Mouse (Mus musculus): ENCODE measurements around the gene Pik3c2b. TPM values are rescaled to one million over a fixed set of nuclear protein-coding genes. Genes with fewer than 3 reads are reported as not detected.
A peak's percentile ranks its signal among the peaks of the same experiment; 100 is the strongest.

Gene Pik3c2b
- polyA plus RNA-seq, 1 experiment from 2014 or later = 8.3 TPM

DNA sequence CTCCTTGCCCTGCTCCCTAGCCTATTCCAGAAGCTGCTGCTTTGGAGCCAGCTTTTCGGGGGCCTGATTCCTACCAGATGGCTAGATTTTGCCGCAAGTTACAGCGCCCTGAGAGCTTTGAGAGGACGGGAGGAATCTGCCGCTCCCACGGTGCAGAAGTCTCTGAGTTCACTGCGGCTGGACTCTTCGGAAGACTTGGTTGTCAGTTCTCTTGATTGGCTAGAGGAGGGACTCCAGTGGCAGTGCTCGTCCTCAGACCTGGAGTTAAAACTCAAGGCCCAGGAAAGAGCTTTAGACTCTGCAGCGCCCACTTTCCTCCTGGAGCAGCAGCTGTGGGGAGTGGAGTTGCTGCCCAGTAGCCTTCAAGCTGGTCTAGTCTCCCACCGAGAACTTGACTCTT lies 86.5 kb downstream of the Pik3c2b start:
- H3K4me2 ChIP-seq = peak overlapping the region; percentile 91
- H3K27me3 ChIP-seq (replicated peaks) = no peaks in the 10 kb centered on the region
- H3K4me1 ChIP-seq = peaks cover 15% of the 10 kb centered on the region
- under 1% methylated on average over 11 of the region's 11 CpGs for WGBS
- H3K9me3 ChIP-seq = no peaks in the 10 kb centered on the region
- no peak for ATAC-seq (ENCODE audit: insufficient read depth, low FRiP score, low read depth)
- H3K36me3 ChIP-seq = peaks cover 8% of the 10 kb centered on the region
- peak overlapping the region; percentile 97 for H3K27ac ChIP-seq
- peak overlapping the region; percentile 89 for H3K9ac ChIP-seq
- H3K4me3 ChIP-seq (replicated peaks) = peak overlapping the region; percentile 84

DNA sequence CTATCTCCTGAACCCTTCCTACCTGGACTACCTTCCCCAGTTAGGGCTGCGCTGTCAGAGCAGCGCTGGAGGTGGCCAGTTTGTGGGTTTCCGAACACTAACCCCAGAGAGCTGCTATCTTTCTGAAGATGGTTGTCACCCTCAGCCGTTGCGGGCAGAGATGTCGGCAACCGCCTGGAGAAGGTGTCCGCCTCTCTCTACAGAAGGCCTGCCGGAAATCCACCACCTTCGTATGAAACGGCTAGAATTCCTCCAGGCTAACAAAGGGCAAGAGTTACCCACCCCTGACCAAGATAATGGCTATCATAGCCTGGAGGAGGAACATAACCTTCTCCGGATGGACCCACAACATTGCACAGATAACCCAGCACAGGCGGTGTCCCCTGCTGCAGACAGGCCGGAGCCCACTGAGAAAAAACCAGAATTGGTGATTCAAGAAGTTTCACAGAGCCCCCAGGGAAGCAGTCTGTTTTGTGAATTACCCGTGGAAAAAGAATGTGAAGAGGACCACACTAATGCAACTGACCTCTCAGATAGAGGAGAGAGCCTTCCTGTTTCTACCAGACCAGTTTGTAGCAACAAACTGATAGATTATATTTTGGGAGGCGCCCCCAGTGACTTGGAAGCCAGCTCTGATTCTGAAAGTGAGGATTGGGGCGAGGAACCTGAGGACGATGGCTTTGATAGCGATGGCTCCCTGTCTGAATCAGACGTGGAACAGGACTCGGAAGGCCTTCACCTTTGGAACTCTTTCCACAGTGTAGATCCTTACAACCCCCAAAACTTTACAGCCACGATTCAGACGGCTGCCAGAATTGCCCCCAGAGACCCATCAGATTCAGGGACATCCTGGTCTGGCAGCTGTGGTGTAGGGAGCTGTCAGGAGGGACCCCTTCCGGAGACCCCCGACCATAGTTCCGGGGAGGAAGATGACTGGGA lies 87.2 kb downstream of the Pik3c2b start:
- Histone ChIP-seq H3K9ac (peak overlapping the region; percentile 89), H3K27me3 (replicated peaks) (no peaks in the 10 kb centered on the region), H3K4me3 (replicated peaks) (peak overlapping the region; percentile 84), H3K9me3 (no peaks in the 10 kb centered on the region), H3K27ac (peak overlapping the region; percentile 97; the same call in 1 of the 2 replicates), H3K36me3 (peaks cover 15% of the 10 kb centered on the region), H3K4me2 (peak overlapping the region; percentile 91), H3K4me1 (peaks cover 15% of the 10 kb centered on the region)
- WGBS = 7% methylated on average over 26 of the region's 26 CpGs
- ATAC-seq (ENCODE audit: insufficient read depth, low FRiP score, low read depth) = no peak

DNA sequence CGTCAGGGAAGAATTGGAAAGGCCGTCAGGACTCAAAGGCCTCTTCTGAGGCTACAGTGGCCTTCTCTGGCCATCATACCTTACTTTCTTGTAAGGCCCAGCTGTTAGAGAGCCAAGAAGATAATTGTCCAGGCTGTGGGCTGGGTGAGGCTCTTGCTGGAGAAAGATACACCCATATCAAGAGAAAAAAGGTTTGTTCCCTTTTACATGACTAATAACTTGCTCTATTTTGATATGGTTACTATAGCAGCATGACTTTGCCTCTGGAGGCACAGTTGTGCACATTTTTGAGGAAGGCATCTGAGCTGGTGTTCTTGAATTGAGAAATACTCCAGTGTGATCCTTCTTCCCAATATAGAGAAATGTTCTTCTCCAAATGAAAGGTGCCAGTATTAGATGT lies 88.0 kb downstream of the Pik3c2b start:
- peaks cover 15% of the 10 kb centered on the region for H3K4me1 ChIP-seq
- peak overlapping the region; percentile 46; the same call in 1 of the 2 replicates for H3K27ac ChIP-seq
- H3K36me3 ChIP-seq = peaks cover 21% of the 10 kb centered on the region
- H3K9me3 ChIP-seq = no peaks in the 10 kb centered on the region
- H3K4me3 ChIP-seq (replicated peaks) = peak overlapping the region; percentile 84
- ATAC-seq (ENCODE audit: insufficient read depth, low FRiP score, low read depth) = no peak
- peak overlapping the region; percentile 91 for H3K4me2 ChIP-seq
- 6% methylated on average over 2 of the region's 2 CpGs for WGBS
- peak overlapping the region; percentile 89; the same call in 1 of the 2 replicates for H3K9ac ChIP-seq
- no peaks in the 10 kb centered on the region for H3K27me3 ChIP-seq (replicated peaks)

DNA sequence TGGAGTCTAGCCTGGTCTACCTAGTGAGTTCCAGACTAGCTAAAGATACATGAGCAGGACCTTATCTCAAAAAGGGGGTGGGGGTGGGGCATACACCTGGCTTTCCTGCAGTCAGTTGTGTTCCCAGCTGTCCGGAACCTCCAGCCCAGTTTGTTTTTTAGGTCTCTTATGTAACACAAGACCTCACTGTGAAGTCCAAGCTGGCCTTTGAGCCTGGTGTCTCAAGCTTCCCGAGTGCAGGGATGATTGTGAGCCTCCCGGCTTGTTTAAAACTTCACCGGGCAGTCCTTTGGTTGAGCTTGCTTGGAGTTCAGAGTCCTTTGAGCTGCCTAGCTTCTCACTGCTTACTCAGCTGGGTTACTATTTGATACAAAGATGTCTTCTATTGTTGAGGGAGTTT lies 88.6 kb downstream of the Pik3c2b start:
- WGBS = 3% methylated on average over 4 of the region's 4 CpGs
- Histone ChIP-seq H3K36me3 (peaks cover 24% of the 10 kb centered on the region), H3K27me3 (replicated peaks) (no peaks in the 10 kb centered on the region), H3K9ac (peak overlapping the region; percentile 38; the same call in 1 of the 2 replicates), H3K4me3 (replicated peaks) (peak overlapping the region; percentile 84), H3K27ac (no peak overlapping the region), H3K9me3 (no peaks in the 10 kb centered on the region), H3K4me2 (peak overlapping the region; percentile 91), H3K4me1 (peaks cover 15% of the 10 kb centered on the region)
- ATAC-seq (ENCODE audit: insufficient read depth, low FRiP score, low read depth) = no peak

DNA sequence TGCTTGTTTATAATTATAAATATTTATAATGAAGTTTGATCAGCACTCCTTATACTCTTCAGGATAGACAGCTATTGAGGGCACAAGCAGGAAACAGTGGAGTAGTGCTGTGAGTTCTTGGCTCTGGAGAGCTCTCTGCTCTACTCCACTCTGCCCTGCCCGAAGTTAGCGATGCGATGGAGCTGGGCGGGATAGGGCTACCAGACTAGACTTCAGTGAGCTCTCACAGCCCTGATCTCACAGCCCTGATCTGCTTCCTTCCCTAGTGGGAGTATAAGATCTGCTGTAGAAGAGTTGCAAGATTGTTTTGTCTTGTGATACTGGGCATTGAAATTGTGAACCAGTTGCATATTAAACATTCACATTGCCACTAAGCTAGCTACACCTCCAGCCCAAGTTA lies 89.4 kb downstream of the Pik3c2b start:
- H3K9ac ChIP-seq = no peak overlapping the region
- peaks cover 10% of the 10 kb centered on the region for H3K4me1 ChIP-seq
- no peaks in the 10 kb centered on the region for H3K27me3 ChIP-seq (replicated peaks)
- peaks cover 28% of the 10 kb centered on the region for H3K36me3 ChIP-seq
- WGBS = 23% methylated on average over 4 of the region's 4 CpGs
- ATAC-seq (ENCODE audit: insufficient read depth, low FRiP score, low read depth) = no peak
- H3K4me2 ChIP-seq = peak overlapping the region; percentile 91
- peak overlapping the region; percentile 18; the same call in 1 of the 2 replicates for H3K27ac ChIP-seq
- peak overlapping the region; percentile 84 for H3K4me3 ChIP-seq (replicated peaks)
- H3K9me3 ChIP-seq = no peaks in the 10 kb centered on the region

DNA sequence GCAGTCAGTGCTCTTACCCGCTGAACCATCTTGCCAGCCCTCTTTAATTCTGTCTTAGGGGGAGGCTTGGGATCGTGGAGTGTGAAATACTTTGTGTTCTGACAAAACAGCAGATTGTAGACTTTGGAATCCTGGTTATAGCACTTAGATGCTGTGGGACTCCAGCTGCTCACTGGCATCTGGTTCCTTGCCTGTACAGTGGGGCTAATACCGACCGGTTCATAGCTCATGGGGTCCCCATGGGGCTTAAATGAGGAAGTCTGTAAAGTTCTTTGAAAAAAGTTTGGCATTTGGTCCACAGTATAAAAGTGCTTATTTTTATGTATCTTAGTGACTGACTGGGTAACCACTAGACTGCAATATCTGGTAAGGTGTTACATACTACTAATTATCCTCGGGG lies 90.3 kb downstream of the Pik3c2b start:
- H3K27ac ChIP-seq = no peak overlapping the region
- no peak for ATAC-seq (ENCODE audit: insufficient read depth, low FRiP score, low read depth)
- peaks cover 8% of the 10 kb centered on the region for H3K4me1 ChIP-seq
- H3K27me3 ChIP-seq (replicated peaks) = no peaks in the 10 kb centered on the region
- H3K4me2 ChIP-seq = peak overlapping the region; percentile 91
- H3K9me3 ChIP-seq = no peaks in the 10 kb centered on the region
- WGBS = 50% methylated on average over 5 of the region's 5 CpGs
- H3K4me3 ChIP-seq (replicated peaks) = peak overlapping the region; percentile 26
- peaks cover 38% of the 10 kb centered on the region for H3K36me3 ChIP-seq
- no peak overlapping the region for H3K9ac ChIP-seq

DNA sequence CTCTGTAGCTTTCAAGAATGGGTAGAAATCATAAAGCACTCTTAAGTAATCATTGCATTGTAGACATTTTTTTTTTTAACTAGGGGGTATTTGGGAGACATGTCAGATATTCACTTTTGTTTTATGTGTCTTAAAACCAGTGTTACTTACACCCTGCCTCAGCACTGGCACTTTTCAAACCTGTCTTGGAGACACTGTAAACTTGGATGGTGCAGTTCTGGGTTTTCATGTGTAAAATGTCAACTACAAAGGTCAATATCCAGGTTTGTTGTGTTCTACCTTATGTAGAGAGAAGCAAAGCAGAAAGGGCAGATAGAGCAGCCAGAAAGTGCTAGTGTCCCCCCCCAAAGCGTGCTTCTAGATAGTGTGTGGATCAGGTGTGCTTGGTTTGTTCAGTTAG lies 92.9 kb downstream of the Pik3c2b start:
- 85% methylated on average over 1 of the region's 1 CpGs for WGBS
- Histone ChIP-seq H3K9ac (no peak overlapping the region), H3K27me3 (replicated peaks) (no peaks in the 10 kb centered on the region), H3K36me3 (peaks cover 48% of the 10 kb centered on the region), H3K9me3 (no peaks in the 10 kb centered on the region), H3K4me3 (replicated peaks) (no peak overlapping the region), H3K4me1 (peaks cover 8% of the 10 kb centered on the region), H3K4me2 (no peak overlapping the region), H3K27ac (no peak overlapping the region)
- ATAC-seq (ENCODE audit: insufficient read depth, low FRiP score, low read depth) = no peak

DNA sequence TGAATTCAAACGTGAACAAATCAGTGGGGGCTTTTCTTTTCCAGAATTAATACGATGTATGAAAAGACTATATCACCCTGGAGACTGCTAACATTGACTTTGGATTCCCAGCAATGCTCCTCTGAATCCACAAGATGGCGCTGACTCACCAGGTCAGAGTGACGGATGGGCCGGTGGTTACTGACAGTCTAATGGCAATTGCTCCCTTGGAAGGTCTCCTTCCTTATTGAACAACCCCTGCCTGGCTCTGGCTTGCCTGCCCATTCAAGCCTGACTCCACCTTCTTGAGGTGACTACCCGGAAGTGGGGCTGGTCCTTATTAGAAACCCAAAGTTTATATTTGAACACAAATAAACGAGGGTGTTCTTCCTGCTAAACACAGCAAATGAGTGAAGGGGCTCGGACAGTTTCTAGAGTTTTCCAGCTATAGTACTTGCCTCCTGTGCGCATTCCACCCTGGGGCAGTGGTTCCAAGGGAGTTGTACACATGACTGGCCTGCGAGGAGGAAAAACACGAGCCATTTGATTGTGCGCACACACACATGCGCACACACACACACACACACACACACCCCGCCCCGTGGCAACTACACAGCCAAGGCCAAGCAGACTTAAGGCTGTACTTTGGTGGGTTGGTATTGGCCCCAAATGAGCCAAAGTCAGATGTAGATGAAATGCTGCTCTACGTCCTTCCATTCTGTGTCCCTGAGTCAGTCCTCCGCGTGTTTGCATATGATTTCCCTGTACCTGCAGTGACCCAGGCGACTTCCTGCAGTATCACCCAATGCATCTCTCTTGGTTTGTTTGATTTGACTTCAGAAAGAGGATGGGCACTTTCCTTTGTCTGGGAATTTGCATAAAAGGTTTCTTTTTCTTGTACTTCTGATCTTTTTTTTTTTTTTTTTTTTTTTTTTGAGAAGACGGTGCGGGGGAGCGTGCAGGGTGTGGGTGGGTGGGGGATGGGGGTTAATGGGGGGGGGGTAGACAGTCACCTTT lies 100.8 kb downstream of the Pik3c2b start:
- Histone ChIP-seq H3K27ac (peak overlapping the region; percentile 69), H3K27me3 (replicated peaks) (no peaks in the 10 kb centered on the region), H3K9me3 (no peaks in the 10 kb centered on the region), H3K36me3 (peaks cover 7% of the 10 kb centered on the region; the same call in 1 of the 2 replicates), H3K9ac (no peak overlapping the region), H3K4me3 (replicated peaks) (no peak overlapping the region), H3K4me1 (no peaks in the 10 kb centered on the region), H3K4me2 (no peak overlapping the region)
- ATAC-seq (ENCODE audit: insufficient read depth, low FRiP score, low read depth) = 0 out of 2 replicates have a peak, but pooled peaks have one; percentile 57
- WGBS = 54% methylated on average over 22 of the region's 22 CpGs

DNA sequence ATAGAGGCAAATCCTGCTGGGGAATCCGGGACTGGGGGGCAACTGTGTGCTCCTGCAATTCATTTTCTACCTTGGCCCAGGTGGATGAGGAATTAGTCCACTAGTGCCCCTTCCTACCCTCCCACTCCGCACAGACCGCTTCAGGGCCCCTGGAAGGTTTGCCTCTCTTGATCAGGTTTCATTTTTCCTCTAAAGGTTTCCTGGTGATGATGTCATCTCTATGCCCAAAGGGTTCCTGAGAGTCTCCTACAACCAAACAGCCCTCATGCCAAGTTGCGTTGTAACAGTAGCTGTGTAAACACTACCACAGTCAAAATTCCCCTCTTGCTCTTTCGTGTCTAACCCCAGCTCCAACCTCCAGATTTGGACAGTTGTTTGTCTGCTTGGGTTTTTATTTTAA lies 101.9 kb downstream of the Pik3c2b start:
- no peak overlapping the region for H3K4me2 ChIP-seq
- ATAC-seq (ENCODE audit: insufficient read depth, low FRiP score, low read depth) = no peak
- H3K27ac ChIP-seq = no peak overlapping the region
- 76% methylated on average over 5 of the region's 5 CpGs for WGBS
- H3K4me1 ChIP-seq = no peaks in the 10 kb centered on the region
- no peak overlapping the region for H3K4me3 ChIP-seq (replicated peaks)
- no peak overlapping the region for H3K9ac ChIP-seq
- 0 out of 2 replicates have a peak, but pooled peaks cover 3% of the 10 kb centered on the region for H3K36me3 ChIP-seq
- H3K9me3 ChIP-seq = no peaks in the 10 kb centered on the region
- H3K27me3 ChIP-seq (replicated peaks) = no peaks in the 10 kb centered on the region

DNA sequence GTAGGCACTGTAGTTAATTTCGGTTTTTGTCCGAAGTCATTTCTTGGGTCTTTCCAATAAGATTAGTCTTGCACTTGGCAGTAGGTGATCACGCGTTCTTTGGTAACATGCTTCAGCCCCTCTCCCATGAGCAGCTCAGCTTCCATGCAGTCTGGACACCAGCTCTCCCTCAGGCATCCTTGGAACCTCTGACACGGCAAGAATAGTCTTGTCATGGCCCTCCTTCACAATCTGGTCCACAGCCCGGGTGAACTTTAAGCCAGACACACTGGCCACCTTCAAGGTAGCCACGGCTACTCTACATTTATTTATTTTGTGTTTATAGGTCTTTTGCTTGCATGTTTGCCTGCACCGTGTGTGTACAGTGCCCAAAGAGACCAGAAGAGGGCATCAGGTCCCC lies 102.7 kb downstream of the Pik3c2b start:
- WGBS = 92% methylated on average over 8 of the region's 8 CpGs
- no peaks in the 10 kb centered on the region for H3K9me3 ChIP-seq
- H3K4me3 ChIP-seq (replicated peaks) = no peak overlapping the region
- no peaks in the 10 kb centered on the region for H3K4me1 ChIP-seq
- H3K27ac ChIP-seq = no peak overlapping the region
- H3K9ac ChIP-seq = no peak overlapping the region
- no peaks in the 10 kb centered on the region for H3K36me3 ChIP-seq
- no peak overlapping the region for H3K4me2 ChIP-seq
- ATAC-seq (ENCODE audit: insufficient read depth, low FRiP score, low read depth) = no peak
- no peaks in the 10 kb centered on the region for H3K27me3 ChIP-seq (replicated peaks)

DNA sequence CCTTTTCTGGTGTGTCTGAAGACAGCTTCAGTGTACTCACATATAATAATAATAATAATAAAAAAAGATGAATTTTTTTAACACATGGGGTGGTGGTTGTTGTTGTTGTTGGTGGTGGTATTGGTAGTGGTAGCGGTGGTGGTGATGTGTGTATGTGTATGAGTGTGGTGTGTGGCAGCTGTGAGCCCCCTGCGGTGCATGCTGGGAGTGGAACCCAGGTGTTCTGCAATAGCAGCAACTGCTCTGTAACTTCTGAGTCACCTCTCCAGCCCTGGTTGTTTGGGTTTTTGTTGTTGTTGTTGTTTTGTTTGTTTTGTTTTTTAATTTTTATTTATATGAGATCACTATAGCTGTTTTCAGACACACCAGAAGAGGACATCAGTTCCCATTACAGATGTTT lies 105.1 kb downstream of the Pik3c2b start:
- WGBS = 94% methylated on average over 2 of the region's 2 CpGs
- H3K27me3 ChIP-seq (replicated peaks) = no peaks in the 10 kb centered on the region
- H3K9me3 ChIP-seq = no peaks in the 10 kb centered on the region
- H3K4me3 ChIP-seq (replicated peaks) = no peak overlapping the region
- no peak overlapping the region for H3K27ac ChIP-seq
- no peak overlapping the region for H3K9ac ChIP-seq
- H3K36me3 ChIP-seq = no peaks in the 10 kb centered on the region
- no peak for ATAC-seq (ENCODE audit: insufficient read depth, low FRiP score, low read depth)
- no peaks in the 10 kb centered on the region for H3K4me1 ChIP-seq
- H3K4me2 ChIP-seq = no peak overlapping the region

All from stomach, embryonic 15.5 days (tissue).